Mouse (Mus musculus) intestine, embryonic 15.5 days (tissue): ENCODE data around the gene Cpsf6. TPM values are rescaled to one million over a fixed set of nuclear protein-coding genes. Genes with fewer than 3 reads are reported as not detected.

Experiments
- ATAC-seq: fragments of 200-750 bp; cut with Nextera tagmentation; 2 replicates; pipeline ENCODE4 v1.8.0; 2017; ENCODE audit warnings: moderate TSS enrichment, moderate library complexity
- H3K27ac ChIP-seq: fragments of 300-500 bp; sonication (generic); 2 replicates; pipeline ENCODE4 v1.5.1; 2015; ENCODE audit warnings: mild to moderate bottlenecking, inconsistent platforms
- H3K27me3 ChIP-seq: fragments of 300-500 bp; sonication (generic); replicated peaks from 2 replicates; pipeline ENCODE4 v1.6.1; 2015; ENCODE audit warnings: inconsistent platforms
- H3K36me3 ChIP-seq: fragments of 300-500 bp; sonication (generic); 2 replicates; pipeline ENCODE4 v1.6.1; 2015; ENCODE audit warnings: inconsistent platforms
- H3K4me1 ChIP-seq: fragments of 300-500 bp; sonication (generic); replicated peaks from 2 replicates; pipeline ENCODE4 v1.6.1; 2015; ENCODE audit warnings: inconsistent platforms
- H3K4me2 ChIP-seq: fragments of 300-500 bp; sonication (generic); replicated peaks from 2 replicates; pipeline ENCODE4 v1.6.1; 2015; ENCODE audit warnings: mild to moderate bottlenecking, inconsistent platforms
- H3K4me3 ChIP-seq: fragments of 300-500 bp; sonication (generic); replicated peaks from 2 replicates; pipeline ENCODE4 v1.5.1; 2015; ENCODE audit warnings: inconsistent platforms
- H3K9ac ChIP-seq: fragments of 300-500 bp; sonication (generic); 2 replicates; pipeline ENCODE4 v1.6.1; 2015; ENCODE audit warnings: inconsistent platforms
- H3K9me3 ChIP-seq: fragments of 300-500 bp; sonication (generic); 2 replicates; pipeline ENCODE4 v1.6.1; 2016; ENCODE audit warnings: inconsistent platforms
- WGBS: fragments of 180-500 bp; shearing (Covaris S2); methylation state at CpG from one replicate; pipeline ENCODE4 v1.1.7; 2015; 5-methylcytosine and 5-hydroxymethylcytosine counted together
- polyA plus RNA-seq: library from polyadenylated mRNA; unstranded; fragments of >200 nt; fragmentation: Nextera tagmentation; extraction: Ambion mirVana; gene quantifications from 2 replicates; pipeline ENCODE4 v1.2.1, GENCODE M21; 2015

The Cpsf6 gene
- polyA plus RNA-seq, 1 experiment from 2014 or later = 129 TPM

- 95% methylated on average over 5 of the region's 5 CpGs for WGBS
- Histone ChIP-seq H3K36me3 (no peaks in the 10 kb centered on the region), H3K4me1 (no peaks in the 10 kb centered on the region)
Observed at GRCm38 (mm10) chr10:117322630-117323029, 57.2 kb downstream of the Cpsf6 start.

GRCm38 (mm10) chr10:117320571-117320981 is 59.2 kb downstream of the Cpsf6 start:
- Histone ChIP-seq H3K4me1 (no peaks in the 10 kb centered on the region), H3K9ac (no peak overlapping the region), H3K4me3 (no peak overlapping the region), H3K27me3 (no peaks in the 10 kb centered on the region), H3K27ac (no peak overlapping the region), H3K36me3 (no peaks in the 10 kb centered on the region), H3K4me2 (no peak overlapping the region), H3K9me3 (no peaks in the 10 kb centered on the region)
- ATAC-seq = no peak
- WGBS = 83% methylated on average over 3 of the region's 3 CpGs

More at GRCm38 (mm10) chr10:117322630-117323029, 57.2 kb downstream of the Cpsf6 start:
- ATAC-seq = no peak
- H3K9me3 ChIP-seq = no peaks in the 10 kb centered on the region
- H3K27ac ChIP-seq = no peak overlapping the region
- no peaks in the 10 kb centered on the region for H3K27me3 ChIP-seq
- H3K9ac ChIP-seq = no peak overlapping the region
- H3K4me3 ChIP-seq = no peak overlapping the region
- H3K4me2 ChIP-seq = no peak overlapping the region

- no peaks in the 10 kb centered on the region for H3K4me1 ChIP-seq
- no peaks in the 10 kb centered on the region for H3K27me3 ChIP-seq
- no peak overlapping the region for H3K27ac ChIP-seq
- ATAC-seq = no peak
- no peaks in the 10 kb centered on the region for H3K9me3 ChIP-seq
- WGBS = 87% methylated on average over 11 of the region's 11 CpGs
- H3K9ac ChIP-seq = no peak overlapping the region
- no peaks in the 10 kb centered on the region for H3K36me3 ChIP-seq
- H3K4me2 ChIP-seq = no peak overlapping the region
- no peak overlapping the region for H3K4me3 ChIP-seq
Observed at GRCm38 (mm10) chr10:117316391-117316790, 63.4 kb downstream of the Cpsf6 start.

GRCm38 (mm10) chr10:117313133-117313532 is 66.7 kb downstream of the Cpsf6 start:
- Histone ChIP-seq H3K4me1 (no peaks in the 10 kb centered on the region), H3K9ac (no peak overlapping the region), H3K36me3 (no peaks in the 10 kb centered on the region), H3K27me3 (no peaks in the 10 kb centered on the region), H3K4me2 (no peak overlapping the region), H3K4me3 (no peak overlapping the region), H3K9me3 (no peaks in the 10 kb centered on the region), H3K27ac (no peak overlapping the region)
- no peak for ATAC-seq
- WGBS = 92% methylated on average over 2 of the region's 2 CpGs

- no peak for ATAC-seq
- no peaks in the 10 kb centered on the region for H3K4me1 ChIP-seq
- H3K4me2 ChIP-seq = no peak overlapping the region
- no peak overlapping the region for H3K4me3 ChIP-seq
- H3K27me3 ChIP-seq = no peaks in the 10 kb centered on the region
- 84% methylated on average over 8 of the region's 8 CpGs for WGBS
- H3K9me3 ChIP-seq = no peaks in the 10 kb centered on the region
- no peak overlapping the region for H3K9ac ChIP-seq
- no peaks in the 10 kb centered on the region for H3K36me3 ChIP-seq
- no peak overlapping the region for H3K27ac ChIP-seq
Observed at GRCm38 (mm10) chr10:117312168-117312567, 67.6 kb downstream of the Cpsf6 start.

GRCm38 (mm10) chr10:117304371-117304770 is 75.4 kb downstream of the Cpsf6 start:
- no peaks in the 10 kb centered on the region for H3K9me3 ChIP-seq
- no peaks in the 10 kb centered on the region for H3K36me3 ChIP-seq
- H3K9ac ChIP-seq = no peak overlapping the region
- H3K4me2 ChIP-seq = no peak overlapping the region
- H3K27me3 ChIP-seq = no peaks in the 10 kb centered on the region
- 79% methylated on average over 5 of the region's 5 CpGs for WGBS
- ATAC-seq = no peak
- no peaks in the 10 kb centered on the region for H3K4me1 ChIP-seq
- H3K4me3 ChIP-seq = no peak overlapping the region
- no peak overlapping the region for H3K27ac ChIP-seq

- Histone ChIP-seq H3K4me2 (no peak overlapping the region), H3K4me3 (no peak overlapping the region), H3K27ac (no peak overlapping the region), H3K27me3 (no peaks in the 10 kb centered on the region), H3K9me3 (no peaks in the 10 kb centered on the region), H3K36me3 (no peaks in the 10 kb centered on the region), H3K9ac (no peak overlapping the region), H3K4me1 (no peaks in the 10 kb centered on the region)
- ATAC-seq = no peak
- WGBS = 83% methylated on average over 1 of the region's 1 CpGs
Observed at GRCm38 (mm10) chr10:117301688-117302087, 78.1 kb downstream of the Cpsf6 start.

- ATAC-seq = no peak
- 52% methylated on average over 5 of the region's 5 CpGs for WGBS
Observed at GRCm38 (mm10) chr10:117299901-117300520, 79.8 kb downstream of the Cpsf6 start.

GRCm38 (mm10) chr10:117299106-117299505 is 80.7 kb downstream of the Cpsf6 start:
- H3K9ac ChIP-seq = no peak overlapping the region
- H3K27ac ChIP-seq = no peak overlapping the region
- H3K36me3 ChIP-seq = no peaks in the 10 kb centered on the region
- WGBS = 66% methylated on average over 4 of the region's 4 CpGs
- H3K4me3 ChIP-seq = no peak overlapping the region
- no peaks in the 10 kb centered on the region for H3K9me3 ChIP-seq
- no peaks in the 10 kb centered on the region for H3K27me3 ChIP-seq
- no peak for ATAC-seq
- H3K4me2 ChIP-seq = no peak overlapping the region
- H3K4me1 ChIP-seq = no peaks in the 10 kb centered on the region

More at GRCm38 (mm10) chr10:117299901-117300520, 79.8 kb downstream of the Cpsf6 start:
- Histone ChIP-seq H3K36me3 (no peaks in the 10 kb centered on the region), H3K4me1 (no peaks in the 10 kb centered on the region), H3K9me3 (no peaks in the 10 kb centered on the region), H3K9ac (no peak overlapping the region), H3K4me2 (no peak overlapping the region), H3K4me3 (no peak overlapping the region), H3K27me3 (no peaks in the 10 kb centered on the region), H3K27ac (no peak overlapping the region)

- Histone ChIP-seq H3K9me3 (no peaks in the 10 kb centered on the region), H3K4me2 (no peak overlapping the region), H3K4me3 (no peak overlapping the region), H3K27ac (no peak overlapping the region), H3K27me3 (no peaks in the 10 kb centered on the region), H3K4me1 (no peaks in the 10 kb centered on the region), H3K9ac (no peak overlapping the region), H3K36me3 (no peaks in the 10 kb centered on the region)
- no peak for ATAC-seq
- 81% methylated on average over 6 of the region's 6 CpGs for WGBS
Observed at GRCm38 (mm10) chr10:117298336-117298735, 81.5 kb downstream of the Cpsf6 start.

Other genes starting within 250 kb of the Cpsf6 start
- gene Frs2, start 231.5 kb downstream of the Cpsf6 start, polyA plus RNA-seq = 14.2 and 16.8 TPM in 2 replicates
- gene Yeats4, start 155.5 kb downstream of the Cpsf6 start, polyA plus RNA-seq = 62.5 and 64.9 TPM in 2 replicates
- not detected in 2 replicates for gene 9530003J23Rik, start 141.3 kb downstream of the Cpsf6 start, polyA plus RNA-seq
- 97.1 and 105 TPM in 2 replicates for gene Lyz2, start 97.7 kb downstream of the Cpsf6 start, polyA plus RNA-seq
- 12.9 and 15.4 TPM in 2 replicates for gene Lyz1, start 87.1 kb downstream of the Cpsf6 start, polyA plus RNA-seq
- 44.4 and 50.7 TPM in 2 replicates for gene Cpm, start 249.5 kb upstream of the Cpsf6 start, polyA plus RNA-seq